Mouse (Mus musculus): ENCODE data around the gene Cops9.

Cops9 gene

GRCm38 (mm10) chr1:92646601-92647000 lies 4.8 kb upstream of the Cops9 start:
- DNase-seq, result no peak

- no peak for DNase-seq
These were observed 4.3 kb upstream of the Cops9 start for GRCm38 (mm10) chr1:92646111-92646510.

GRCm38 (mm10) chr1:92644916-92645315 lies 3.1 kb upstream of the Cops9 start:
- DNase-seq, result no peak

GRCm38 (mm10) chr1:92643691-92644090 lies 1.9 kb upstream of the Cops9 start:
- no peak for DNase-seq

- no peak for DNase-seq
These were observed 1.4 kb downstream of the Cops9 start for GRCm38 (mm10) chr1:92640393-92640792.

GRCm38 (mm10) chr1:92638736-92639135 lies 3.0 kb downstream of the Cops9 start:
- DNase-seq, result no peak

GRCm38 (mm10) chr1:92638181-92638580 lies 3.6 kb downstream of the Cops9 start:
- DNase-seq, result no peak

GRCm38 (mm10) chr1:92637501-92638172 lies 4.1 kb downstream of the Cops9 start:
- DNase-seq, result no peak

- DNase-seq, result no peak
These were observed 5.1 kb downstream of the Cops9 start for GRCm38 (mm10) chr1:92636676-92637075.

- no peak for DNase-seq
These were observed 5.8 kb downstream of the Cops9 start for GRCm38 (mm10) chr1:92636015-92636414.

GRCm38 (mm10) chr1:92634976-92635599 lies 6.7 kb downstream of the Cops9 start:
- no peak for DNase-seq

GRCm38 (mm10) chr1:92634569-92634968 lies 7.2 kb downstream of the Cops9 start:
- DNase-seq, result no peak

- no peak for DNase-seq
These were observed 8.1 kb downstream of the Cops9 start for GRCm38 (mm10) chr1:92633726-92634125.

- no peak for DNase-seq
These were observed 8.8 kb downstream of the Cops9 start for GRCm38 (mm10) chr1:92632948-92633347.

GRCm38 (mm10) chr1:92632196-92632595 lies 9.6 kb downstream of the Cops9 start:
- no peak for DNase-seq

- no peak for DNase-seq
These were observed 13.6 kb downstream of the Cops9 start for GRCm38 (mm10) chr1:92628227-92628626.

GRCm38 (mm10) chr1:92618360-92618759 lies 23.4 kb downstream of the Cops9 start:
- no peak for DNase-seq

- no peak for DNase-seq
These were observed 24.3 kb downstream of the Cops9 start, which contains the start of gene Olfr12 for GRCm38 (mm10) chr1:92617488-92617887. Gene Olfr12 (plus strand): TSS chr1:92617788.

- DNase-seq, result no peak
These were observed 25.7 kb downstream of the Cops9 start for GRCm38 (mm10) chr1:92616046-92616445.

- DNase-seq, result no peak
These were observed 27.3 kb downstream of the Cops9 start for GRCm38 (mm10) chr1:92614516-92614915.

GRCm38 (mm10) chr1:92613175-92613574 lies 28.6 kb downstream of the Cops9 start:
- DNase-seq, result no peak

- DNase-seq, result peak; percentile 66
These were observed 30.8 kb downstream of the Cops9 start for GRCm38 (mm10) chr1:92611008-92611407.

GRCm38 (mm10) chr1:92607711-92608110 lies 34.1 kb downstream of the Cops9 start:
- DNase-seq, result no peak

GRCm38 (mm10) chr1:92605482-92605881 lies 36.3 kb downstream of the Cops9 start, which contains the start of gene Olfr1410:
Gene Olfr1410 (plus strand): TSS chr1:92605782.
- DNase-seq, result no peak

GRCm38 (mm10) chr1:92596019-92596418 lies 45.8 kb downstream of the Cops9 start:
- no peak for DNase-seq

All from lung, postnatal 14 days (tissue).